Mouse (Mus musculus) limb, embryonic 13.5 days (tissue): Measurements from ENCODE around the gene Brf1. TPM values are rescaled to one million over a fixed set of nuclear protein-coding genes. Genes with fewer than 3 reads are reported as not detected.

Source experiments
- ATAC-seq: fragments of 200-750 bp; cut with Nextera tagmentation; 2 replicates; pipeline ENCODE4 v1.8.0; 2017; ENCODE audit warnings: low read depth, moderate number of reproducible peaks, moderate TSS enrichment; ENCODE audit not compliant: low FRiP score
- H3K27ac ChIP-seq: fragments of 300-500 bp; sonication (generic); 2 replicates; pipeline ENCODE4 v1.5.1; 2015; ENCODE audit warnings: inconsistent platforms, mild to moderate bottlenecking, moderate library complexity
- H3K27me3 ChIP-seq: fragments of 300-500 bp; sonication (generic); 2 replicates; pipeline ENCODE4 v1.6.1; 2015; ENCODE audit warnings: mild to moderate bottlenecking, inconsistent platforms
- H3K36me3 ChIP-seq: fragments of 300-500 bp; sonication (generic); 2 replicates; pipeline ENCODE4 v1.6.1; 2015; ENCODE audit warnings: inconsistent platforms, mild to moderate bottlenecking, moderate library complexity
- H3K4me1 ChIP-seq: fragments of 300-500 bp; sonication (generic); 2 replicates; pipeline ENCODE4 v1.6.1; 2015; ENCODE audit warnings: inconsistent platforms
- H3K4me2 ChIP-seq: fragments of 300-500 bp; sonication (generic); replicated peaks from 2 replicates; pipeline ENCODE4 v1.6.1; 2015; ENCODE audit warnings: inconsistent platforms, mild to moderate bottlenecking, moderate library complexity
- H3K4me3 ChIP-seq: fragments of 300-500 bp; sonication (generic); 2 replicates; pipeline ENCODE4 v1.5.1; 2015; ENCODE audit warnings: moderate library complexity, mild to moderate bottlenecking, inconsistent platforms
- H3K9ac ChIP-seq: fragments of 300-500 bp; sonication (generic); 2 replicates; pipeline ENCODE4 v1.6.1; 2015; ENCODE audit warnings: mild to moderate bottlenecking, inconsistent platforms
- H3K9me3 ChIP-seq: fragments of 300-500 bp; sonication (generic); 2 replicates; pipeline ENCODE4 v1.6.1; 2016; ENCODE audit warnings: inconsistent platforms
- WGBS: fragments of 180-500 bp; shearing (Covaris S2); methylation state at CpG from one replicate; pipeline ENCODE4 v1.1.7; 2015; 5-methylcytosine and 5-hydroxymethylcytosine counted together
- polyA plus RNA-seq: library from polyadenylated mRNA; unstranded; fragments of >200 nt; fragmentation: Nextera tagmentation; extraction: Ambion mirVana; gene quantifications from 2 replicates; pipeline ENCODE4 v1.2.1, GENCODE M21; 2015

Gene Brf1
- polyA plus RNA-seq, 1 experiment from 2014 or later: 71.4 TPM

- no peaks in the 10 kb centered on the region for H3K36me3 ChIP-seq
- H3K4me3 ChIP-seq: peak overlapping the region; percentile 95
- no peaks in the 10 kb centered on the region for H3K9me3 ChIP-seq
- H3K4me1 ChIP-seq: peaks cover 37% of the 10 kb centered on the region
- H3K4me2 ChIP-seq: peak overlapping the region; percentile 92
- peak overlapping the region; percentile 90 for H3K9ac ChIP-seq
- peak overlapping the region; percentile 6; the same call in 1 of the 2 replicates for H3K27ac ChIP-seq
- ATAC-seq: peak; percentile 5
- no peaks in the 10 kb centered on the region for H3K27me3 ChIP-seq
- WGBS: 1% methylated on average over 46 of the region's 64 CpGs
These were observed 14.4 kb upstream of the Brf1 start for GRCm38 (mm10) chr12:113014561-113015556.

GRCm38 (mm10) chr12:113013604-113014558 is 13.4 kb upstream of the Brf1 start, which contains the start of gene Pacs2:
TSS of gene Pacs2 (plus strand) at chr12:113014508.
- WGBS: 5% methylated on average over 50 of the region's 85 CpGs
- peaks cover 37% of the 10 kb centered on the region for H3K4me1 ChIP-seq

GRCm38 (mm10) chr12:113013021-113013491 is 12.6 kb upstream of the Brf1 start:
- H3K4me2 ChIP-seq: peak overlapping the region; percentile 66
- 56% methylated on average over 3 of the region's 3 CpGs for WGBS
- no peaks in the 10 kb centered on the region for H3K9me3 ChIP-seq
- peak overlapping the region; percentile 88 for H3K27ac ChIP-seq
- H3K9ac ChIP-seq: peak overlapping the region; percentile 80
- peaks cover 37% of the 10 kb centered on the region for H3K4me1 ChIP-seq
- H3K4me3 ChIP-seq: peak overlapping the region; percentile 95
- no peaks in the 10 kb centered on the region for H3K36me3 ChIP-seq
- no peak for ATAC-seq
- no peaks in the 10 kb centered on the region for H3K27me3 ChIP-seq

More at GRCm38 (mm10) chr12:113013604-113014558, 13.4 kb upstream of the Brf1 start, which contains the start of gene Pacs2:
- Histone ChIP-seq H3K4me2 (peak within 1 kb of the TSS; percentile 92), H3K27me3 (no peaks in the 10 kb centered on the region), H3K9me3 (no peaks in the 10 kb centered on the region), H3K36me3 (no peaks in the 10 kb centered on the region), H3K9ac (peak within 1 kb of the TSS; percentile 90), H3K27ac (peak within 1 kb of the TSS; percentile 88), H3K4me3 (peak within 1 kb of the TSS; percentile 95)
- peak; percentile 93 for ATAC-seq

- peaks cover 35% of the 10 kb centered on the region for H3K4me1 ChIP-seq
- no peaks in the 10 kb centered on the region for H3K36me3 ChIP-seq
- H3K9me3 ChIP-seq: no peaks in the 10 kb centered on the region
- H3K4me2 ChIP-seq: no peak overlapping the region
- 93% methylated on average over 5 of the region's 5 CpGs for WGBS
- peak overlapping the region; percentile 80 for H3K9ac ChIP-seq
- ATAC-seq: no peak
- H3K27me3 ChIP-seq: no peaks in the 10 kb centered on the region
- no peak overlapping the region for H3K4me3 ChIP-seq
- H3K27ac ChIP-seq: peak overlapping the region; percentile 88
These were observed 11.9 kb upstream of the Brf1 start for GRCm38 (mm10) chr12:113012443-113012842.

- Histone ChIP-seq H3K9ac (no peak overlapping the region), H3K4me1 (peaks cover 31% of the 10 kb centered on the region), H3K9me3 (no peaks in the 10 kb centered on the region), H3K36me3 (no peaks in the 10 kb centered on the region), H3K27ac (no peak overlapping the region), H3K4me3 (no peak overlapping the region), H3K27me3 (no peaks in the 10 kb centered on the region), H3K4me2 (no peak overlapping the region)
- no peak for ATAC-seq
- 89% methylated on average over 6 of the region's 6 CpGs for whole genome bisulfite sequencing
These were observed 11.3 kb upstream of the Brf1 start for GRCm38 (mm10) chr12:113011702-113012360.

- Histone ChIP-seq H3K4me2 (no peak overlapping the region), H3K9me3 (no peaks in the 10 kb centered on the region), H3K4me3 (no peak overlapping the region), H3K27me3 (no peaks in the 10 kb centered on the region), H3K36me3 (no peaks in the 10 kb centered on the region), H3K4me1 (peaks cover 9% of the 10 kb centered on the region; the same call in 1 of the 2 replicates), H3K9ac (no peak overlapping the region), H3K27ac (no peak overlapping the region)
- ATAC-seq: no peak
- 27% methylated on average over 4 of the region's 4 CpGs for WGBS
These were observed 4.5 kb upstream of the Brf1 start for GRCm38 (mm10) chr12:113004993-113005392.

GRCm38 (mm10) chr12:113004011-113004410 is 3.5 kb upstream of the Brf1 start:
- Histone ChIP-seq H3K9ac (no peak overlapping the region), H3K27ac (no peak overlapping the region), H3K4me3 (no peak overlapping the region), H3K9me3 (no peaks in the 10 kb centered on the region), H3K27me3 (no peaks in the 10 kb centered on the region), H3K4me1 (peaks cover 16% of the 10 kb centered on the region), H3K4me2 (no peak overlapping the region), H3K36me3 (no peaks in the 10 kb centered on the region)
- no peak for ATAC-seq
- 74% methylated on average over 8 of the region's 8 CpGs for WGBS

GRCm38 (mm10) chr12:113002667-113003066 is 2.2 kb upstream of the Brf1 start:
- peaks cover 27% of the 10 kb centered on the region for H3K4me1 ChIP-seq
- no peak overlapping the region for H3K4me3 ChIP-seq
- no peak for ATAC-seq
- H3K27ac ChIP-seq: no peak overlapping the region
- no peaks in the 10 kb centered on the region for H3K27me3 ChIP-seq
- no peak overlapping the region for H3K9ac ChIP-seq
- 40% methylated on average over 2 of the region's 2 CpGs for WGBS
- H3K4me2 ChIP-seq: no peak overlapping the region
- no peaks in the 10 kb centered on the region for H3K36me3 ChIP-seq
- H3K9me3 ChIP-seq: no peaks in the 10 kb centered on the region

- H3K27ac ChIP-seq: peak overlapping the region; percentile 93
- ATAC-seq: no peak
- peak overlapping the region; percentile 72 for H3K9ac ChIP-seq
- peaks cover 27% of the 10 kb centered on the region for H3K4me1 ChIP-seq
- H3K9me3 ChIP-seq: no peaks in the 10 kb centered on the region
- 5% methylated on average over 5 of the region's 5 CpGs for WGBS
- H3K36me3 ChIP-seq: peaks cover 8% of the 10 kb centered on the region
- peak overlapping the region; percentile 84 for H3K4me3 ChIP-seq
- H3K4me2 ChIP-seq: peak overlapping the region; percentile 86
- H3K27me3 ChIP-seq: no peaks in the 10 kb centered on the region
These were observed 600 bp upstream of the Brf1 start for GRCm38 (mm10) chr12:113001133-113001474.

- Histone ChIP-seq H3K27ac (peak overlapping the region; percentile 92), H3K4me1 (peaks cover 27% of the 10 kb centered on the region), H3K4me2 (peak overlapping the region; percentile 86), H3K9me3 (no peaks in the 10 kb centered on the region), H3K36me3 (peaks cover 18% of the 10 kb centered on the region), H3K27me3 (no peaks in the 10 kb centered on the region), H3K9ac (peak overlapping the region; percentile 97), H3K4me3 (peak overlapping the region; percentile 84)
- WGBS: under 1% methylated on average over 56 of the region's 56 CpGs
- no peak for ATAC-seq
These were observed 773 bp downstream of the Brf1 start for GRCm38 (mm10) chr12:112999569-113000293.

GRCm38 (mm10) chr12:112994153-112994552 is 6.4 kb downstream of the Brf1 start:
- WGBS: 68% methylated on average over 4 of the region's 4 CpGs

More at GRCm38 (mm10) chr12:112994153-112994552, 6.4 kb downstream of the Brf1 start:
- H3K4me3 ChIP-seq: no peak overlapping the region
- H3K9me3 ChIP-seq: no peaks in the 10 kb centered on the region
- H3K9ac ChIP-seq: no peak overlapping the region
- no peak overlapping the region for H3K27ac ChIP-seq
- peaks cover 13% of the 10 kb centered on the region for H3K4me1 ChIP-seq
- peaks cover 47% of the 10 kb centered on the region for H3K36me3 ChIP-seq
- no peak overlapping the region for H3K4me2 ChIP-seq
- no peak for ATAC-seq
- H3K27me3 ChIP-seq: no peaks in the 10 kb centered on the region
